Mouse (Mus musculus): ENCODE data around the gene Angel2. TPM values are rescaled to one million over a fixed set of nuclear protein-coding genes. Genes with fewer than 3 reads are reported as not detected.

Angel2 gene
- 29.0 and 32.6 TPM in 2 replicates for polyA plus RNA-seq (2015; fragmentation: Nextera tagmentation; extraction: Ambion mirVana)

GRCm38 (mm10) chr1:190924812-190925211, at the start of gene Angel2:
Gene Angel2 (plus strand): TSS chr1:190925112.

DNA sequence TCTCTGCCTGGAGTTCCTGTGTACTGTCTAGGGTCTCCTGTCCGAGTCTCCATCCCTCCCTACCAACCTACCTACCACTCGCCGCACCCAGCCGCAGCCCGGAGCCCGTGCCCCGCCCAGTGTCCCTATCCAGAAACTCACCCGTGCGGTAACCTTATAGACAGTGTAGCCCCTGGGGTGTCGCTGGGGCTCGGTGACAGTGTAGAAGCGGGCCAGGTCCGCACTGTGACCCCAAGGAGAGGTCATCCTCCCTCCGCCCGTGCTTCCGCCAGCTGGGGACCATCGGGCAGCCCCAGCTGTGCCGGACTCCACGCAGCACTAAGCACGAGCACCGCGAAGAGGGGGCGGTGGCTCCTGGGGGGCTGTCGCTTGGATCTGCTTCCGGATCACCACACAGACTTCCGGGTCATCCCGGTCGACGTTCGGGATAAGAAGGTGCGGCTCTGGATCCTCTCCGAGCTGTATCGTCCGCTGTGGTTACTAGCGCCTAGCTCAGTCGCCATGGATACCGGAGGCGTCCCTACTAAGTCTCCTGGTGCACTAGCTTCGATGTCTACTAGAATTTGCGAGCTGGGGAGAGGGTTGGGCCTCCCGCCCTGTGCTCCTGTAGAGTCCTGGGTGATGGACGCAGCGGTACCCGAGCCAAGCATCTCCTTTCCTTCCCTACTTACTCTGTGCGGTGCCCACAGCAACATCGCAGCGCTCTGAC, 13.3 kb upstream of the Angel2 start, which contains the start of gene Rps6kc1:
Rps6kc1 (minus strand) TSS at position 356 of the 709 bp plus-strand sequence.

DNA sequence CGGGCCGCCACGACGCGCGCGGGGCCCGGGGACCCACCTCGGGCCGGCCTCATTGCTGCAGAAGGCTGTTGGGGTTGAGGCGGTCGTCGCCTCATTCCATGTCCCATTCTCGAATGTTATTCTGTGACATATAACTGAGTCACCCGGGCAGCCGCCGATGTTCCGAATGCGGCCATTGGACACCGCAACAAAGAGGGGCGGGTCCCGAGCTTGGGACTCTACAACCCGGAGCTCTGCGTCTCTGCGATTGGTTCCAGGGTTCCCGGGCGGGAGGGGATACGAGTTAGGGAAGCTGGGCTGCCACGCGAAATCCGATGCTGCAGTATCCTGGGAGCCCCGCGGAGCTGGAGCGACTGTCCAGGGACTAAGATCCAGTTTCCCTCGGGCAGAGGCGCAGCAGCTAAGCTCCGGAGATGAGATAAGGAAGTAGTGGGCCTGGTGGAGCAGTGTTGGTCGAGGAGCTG, 54.2 kb downstream of the Angel2 start, which contains the start of gene Vash2:
Vash2 (minus strand) TSS at position 197 of the 464 bp plus-strand sequence.

Other genes starting within 250 kb of the Angel2 start
- gene Rps6kc1, start 13.3 kb upstream of the Angel2 start, polyA plus RNA-seq (2015; fragmentation: Nextera tagmentation; extraction: Ambion mirVana), result 7.8 and 9.2 TPM in 2 replicates
- gene Vash2, start 54.2 kb downstream of the Angel2 start, polyA plus RNA-seq (2015; fragmentation: Nextera tagmentation; extraction: Ambion mirVana), result 6.0 and 10.4 TPM in 2 replicates
- 6.1 and 7.1 TPM in 2 replicates for gene Flvcr1, start 101.0 kb downstream of the Angel2 start, polyA plus RNA-seq (2015; fragmentation: Nextera tagmentation; extraction: Ambion mirVana)
- not detected in 2 replicates for gene Spata45, start 111.5 kb downstream of the Angel2 start, polyA plus RNA-seq (2015; fragmentation: Nextera tagmentation; extraction: Ambion mirVana)
- 18.7 and 23.1 TPM in 2 replicates for gene Tatdn3, start 137.8 kb downstream of the Angel2 start, polyA plus RNA-seq (2015; fragmentation: Nextera tagmentation; extraction: Ambion mirVana)
- gene Nsl1, start 137.9 kb downstream of the Angel2 start, polyA plus RNA-seq (2015; fragmentation: Nextera tagmentation; extraction: Ambion mirVana), result 4.6 and 6.2 TPM in 2 replicates
- gene Batf3, start 172.7 kb downstream of the Angel2 start, polyA plus RNA-seq (2015; fragmentation: Nextera tagmentation; extraction: Ambion mirVana), result 5.5 and 10.3 TPM in 2 replicates
- not detected in 2 replicates for gene Fam71a, start 239.7 kb downstream of the Angel2 start, polyA plus RNA-seq (2015; fragmentation: Nextera tagmentation; extraction: Ambion mirVana)